Mouse (Mus musculus): ENCODE measurements around the gene Med13l.

DNA sequence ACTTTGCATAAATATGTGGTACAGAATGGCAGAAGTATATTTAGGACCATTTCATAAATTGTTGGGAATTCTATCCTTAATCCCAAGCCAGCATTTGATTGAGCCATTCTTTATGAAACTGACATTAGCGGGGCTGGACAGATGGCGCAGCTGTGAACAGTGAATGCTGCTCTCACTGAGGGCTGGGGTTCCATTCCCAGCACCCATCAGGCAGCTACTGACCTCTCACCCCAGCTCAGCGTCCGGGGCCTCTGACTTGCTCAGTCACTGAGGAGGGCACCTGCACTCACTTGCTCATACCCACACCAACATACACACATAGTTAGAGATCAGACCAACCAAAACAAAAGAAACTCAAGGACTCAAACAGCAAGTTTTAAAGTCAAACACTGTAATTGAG, 24.9 kb downstream of the Med13l start:
- TF ChIP-seq EP300 (IDR thresholded peaks at IDR 0.05; ENCODE audit: low read depth), result no peak
- TF ChIP-seq CTCF (IDR thresholded peaks at IDR 0.05; ENCODE audit: low read depth), result no peak
